ENCODE assay signal across 8 mouse cellular contexts in genomic region chr1:121527600-121528398, GRCm38 (mm10). TPM values are rescaled to one million over a fixed set of nuclear protein-coding genes. Genes with fewer than 3 reads are reported as not detected.
A peak's percentile ranks its signal among the peaks of the same experiment; 100 is the strongest.
DNase-seq lines count a peak whose midpoint lies in the region; ATAC-seq and TF ChIP-seq lines count a peak whose summit lies in the region.

No protein-coding gene starts in this region.

- TF ChIP-seq CTCF in E14TG2a.4 (conservative IDR thresholded peaks at IDR 0.05; ENCODE audit: low read length) = no peak

- no peaks in the 10 kb centered on the region for H3K9me3 ChIP-seq in heart, embryonic 10.5 days
- H3K9me3 ChIP-seq in E14TG2a.4 (ENCODE audit: low read length) = no peaks in the 10 kb centered on the region
- H3K9me3 ChIP-seq in forebrain, embryonic 10.5 days = no peaks in the 10 kb centered on the region
- H3K9me3 ChIP-seq in limb, embryonic 15.5 days = no peaks in the 10 kb centered on the region

- ATAC-seq in limb, embryonic 15.5 days (ENCODE audit: insufficient number of reproducible peaks, low FRiP score, low TSS enrichment, low read depth) = 0 out of 2 replicates have a peak, but pooled peaks have one; percentile 44

- H3K4me3 ChIP-seq in heart, embryonic 10.5 days = peak overlapping the region; percentile 58
- H3K4me3 ChIP-seq in E14TG2a.4 (replicated peaks; ENCODE audit: low read length) = peak overlapping the region; percentile 68
- H3K4me3 ChIP-seq in forebrain, embryonic 10.5 days = peak overlapping the region; percentile 53
- peak overlapping the region; percentile 38 for H3K4me3 ChIP-seq in limb, embryonic 15.5 days

- H3K4me2 ChIP-seq in limb, embryonic 15.5 days = peak overlapping the region; percentile 73

- H3K27ac ChIP-seq in heart, embryonic 10.5 days = no peak overlapping the region
- no peak overlapping the region for H3K27ac ChIP-seq in forebrain, embryonic 10.5 days
- H3K27ac ChIP-seq in limb, embryonic 15.5 days = no peak overlapping the region

- DNase-seq in heart, embryonic 10.5 days (ENCODE audit: low spot score) = peak; percentile 76
- DNase-seq in heart, postnatal 4 days = no peak
- peak; percentile 14 for DNase-seq in forebrain, embryonic 10.5 days (ENCODE audit: extremely low spot score, low spot score)
- DNase-seq in right cerebral cortex, postnatal 14 days = peak; percentile 26
- no peak for DNase-seq in thymus, adult 18-20 months
- no peak for DNase-seq in lung, postnatal 4 days

- H3K36me3 ChIP-seq in heart, embryonic 10.5 days = no peaks in the 10 kb centered on the region
- H3K36me3 ChIP-seq in E14TG2a.4 (ENCODE audit: insufficient read depth, low read length) = no peaks in the 10 kb centered on the region
- H3K36me3 ChIP-seq in forebrain, embryonic 10.5 days (replicated peaks) = no peaks in the 10 kb centered on the region
- H3K36me3 ChIP-seq in limb, embryonic 15.5 days = no peaks in the 10 kb centered on the region

- WGBS in heart, embryonic 10.5 days = 10% methylated on average over 55 of the region's 55 CpGs
- 15% methylated on average over 55 of the region's 55 CpGs for WGBS in forebrain, embryonic 10.5 days
- WGBS in limb, embryonic 15.5 days = 5% methylated on average over 55 of the region's 55 CpGs

- no peak overlapping the region for H3K9ac ChIP-seq in limb, embryonic 15.5 days

- H3K4me1 ChIP-seq in heart, embryonic 10.5 days = peaks cover 13% of the 10 kb centered on the region
- H3K4me1 ChIP-seq in E14TG2a.4 (replicated peaks; ENCODE audit: low read depth, low read length) = peaks cover 18% of the 10 kb centered on the region
- peaks cover 17% of the 10 kb centered on the region for H3K4me1 ChIP-seq in forebrain, embryonic 10.5 days
- H3K4me1 ChIP-seq in limb, embryonic 15.5 days = peaks cover 14% of the 10 kb centered on the region

- peaks cover 49% of the 10 kb centered on the region for H3K27me3 ChIP-seq in heart, embryonic 10.5 days (ENCODE audit: insufficient read depth, poor library complexity, severe bottlenecking)
- H3K27me3 ChIP-seq in E14TG2a.4 (ENCODE audit: insufficient read depth, low read length) = peaks cover 63% of the 10 kb centered on the region
- peaks cover 50% of the 10 kb centered on the region for H3K27me3 ChIP-seq in forebrain, embryonic 10.5 days (ENCODE audit: poor library complexity, severe bottlenecking)
- H3K27me3 ChIP-seq in limb, embryonic 15.5 days = peaks cover 18% of the 10 kb centered on the region

RNA-seq across cellular contexts. Expression of gene Htr5b, which starts 0.5 kb away (rescaled TPM):
- 0.09 TPM in 1 of 2 replicates, not detected in the other for polyA plus RNA-seq in heart, embryonic 10.5 days (2016; fragmentation: Nextera tagmentation; extraction: Ambion mirVana)
- total RNA-seq in heart, postnatal 4 days (2021) = not detected
- 0.33 and 0.53 TPM in 2 replicates for polyA plus RNA-seq in forebrain, embryonic 10.5 days (2016; fragmentation: Nextera tagmentation; extraction: Ambion mirVana)
- 0.84 and 1.4 TPM in 2 replicates for polyA plus RNA-seq in limb, embryonic 15.5 days (2015; fragmentation: Nextera tagmentation; extraction: Ambion mirVana)

RNA-seq across cellular contexts. Expression of gene Ddx18, which starts 40.0 kb away (rescaled TPM):
- polyA plus RNA-seq in heart, embryonic 10.5 days (2016; fragmentation: Nextera tagmentation; extraction: Ambion mirVana) = 37.8 and 59.2 TPM in 2 replicates
- total RNA-seq in heart, postnatal 4 days (2021) = 10 to 100 TPM; 22.7 to 23.5 TPM
- 78.1 and 85.6 TPM in 2 replicates for polyA plus RNA-seq in forebrain, embryonic 10.5 days (2016; fragmentation: Nextera tagmentation; extraction: Ambion mirVana)
- polyA plus RNA-seq in limb, embryonic 15.5 days (2015; fragmentation: Nextera tagmentation; extraction: Ambion mirVana) = 48.2 and 62.9 TPM in 2 replicates

Comparison
In these comparisons a context has a peak if more than half of its experiments do, and no peak if none do; other contexts are left out.
1. DNase-seq: peak in heart, embryonic 10.5 days (single experiment), forebrain, embryonic 10.5 days (single experiment) and right cerebral cortex, postnatal 14 days (single experiment); none in heart, postnatal 4 days (single experiment), thymus, adult 18-20 months (0 of 2) and lung, postnatal 4 days (0 of 2).
2. Peak in every context shown above with its lines, with median percentiles within 50 percentile points of each other: H3K4me3 ChIP-seq.